Mouse (Mus musculus): ENCODE measurements around the gene Eif4g2.

DNA sequence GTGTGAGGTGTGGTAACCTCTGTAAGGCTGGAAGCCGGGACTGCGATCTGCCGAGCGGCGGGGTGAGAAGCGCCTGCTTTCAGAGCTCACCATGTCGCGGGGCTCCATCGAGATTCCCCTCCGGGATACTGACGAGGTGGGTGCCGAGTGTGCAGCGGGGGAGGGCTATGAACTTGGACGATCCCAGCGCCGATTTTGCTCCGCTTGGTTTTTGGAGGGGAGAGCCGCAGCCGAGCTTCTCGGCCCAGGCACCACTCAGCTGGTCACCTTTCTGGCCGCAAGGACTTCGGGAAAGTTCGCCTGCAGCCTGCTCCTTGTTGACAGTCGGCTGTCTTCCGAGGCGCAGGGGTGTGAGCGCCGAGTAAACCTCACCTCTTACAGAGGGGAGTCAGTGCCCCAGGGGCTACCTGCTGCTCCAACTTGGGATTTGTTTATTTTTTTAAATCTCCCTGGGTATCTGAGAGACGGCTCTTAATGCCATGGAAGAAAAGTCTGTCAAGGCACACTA lies 53.7 kb downstream of the Eif4g2 start:
- TF ChIP-seq CTCF (IDR thresholded peaks at IDR 0.05; ENCODE audit: insufficient read depth, low read length) (no peak), POLR2A (IDR thresholded peaks at IDR 0.05; ENCODE audit: borderline replicate concordance, extremely low read depth, low read depth, low read length) (no peak)

All from lung, adult 2 months (tissue).